Mouse (Mus musculus): Measurements from ENCODE around the gene Gm38655.

DNA sequence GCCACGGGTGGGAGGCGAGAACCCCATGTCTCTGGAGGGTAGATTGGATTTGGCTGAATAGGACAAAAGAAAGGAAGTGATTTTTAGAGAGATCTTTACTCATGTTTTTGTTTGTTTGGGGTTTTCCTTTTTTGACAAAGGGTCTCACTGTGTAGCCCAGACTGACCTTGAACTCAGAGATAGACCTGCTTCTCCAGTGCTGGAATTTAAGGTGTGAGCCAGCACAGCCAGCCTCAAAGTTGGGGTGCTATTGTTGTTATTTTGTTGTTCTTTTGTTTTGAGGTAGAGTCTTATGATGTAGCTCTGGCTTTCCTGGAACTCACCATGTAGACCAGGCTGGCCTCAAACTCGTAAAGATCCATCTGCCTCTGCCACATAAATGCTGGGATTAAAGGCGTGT, 27.1 kb upstream of the Gm38655 start:
- TF ChIP-seq CTCF (IDR thresholded peaks at IDR 0.05; ENCODE audit: extremely low read depth, insufficient read depth, low read length) (no peak), POLR2A (IDR thresholded peaks at IDR 0.05; ENCODE audit: extremely low read depth, insufficient read depth, low read length) (no peak)
